Mouse (Mus musculus): Measurements from ENCODE around the gene Snrpa.

DNA sequence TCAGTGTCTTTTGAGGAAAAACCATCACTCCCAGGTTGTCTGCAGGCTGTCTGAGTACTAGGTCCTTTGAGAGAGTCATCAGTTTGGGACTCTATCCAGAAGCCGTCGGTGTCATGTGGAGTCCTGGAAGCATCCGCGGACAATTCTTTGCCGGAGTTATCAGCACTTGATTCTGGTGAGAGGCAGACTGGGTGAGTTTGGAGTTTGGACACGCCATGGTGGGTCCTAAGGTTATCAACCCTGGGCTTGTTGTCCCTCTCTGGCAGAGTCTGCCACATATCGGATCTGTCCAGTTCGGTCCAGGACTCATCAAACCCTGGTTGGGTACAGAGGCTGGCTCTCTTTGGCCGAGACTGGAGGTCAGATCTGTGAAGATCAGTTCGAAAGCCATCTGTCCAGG, 31.6 kb upstream of the Snrpa start:
- TF ChIP-seq GATA1 (IDR thresholded peaks at IDR 0.05; ENCODE audit: borderline replicate concordance, low read length), result no peak
- no peak for TF ChIP-seq FLI1 (IDR thresholded peaks at IDR 0.05; ENCODE audit: low read length)
